Mouse (Mus musculus): Measurements from ENCODE around the gene Kcnn1.

The Kcnn1 gene

GRCm38 (mm10) chr8:70868559-70869198 is 5.6 kb upstream of the Kcnn1 start:
- in situ Hi-C loops (cut with MboI, MseI): no loop called here

- in situ Hi-C loops (cut with MboI, MseI): no loop called here
These were observed 3.5 kb upstream of the Kcnn1 start for GRCm38 (mm10) chr8:70866566-70866965.

GRCm38 (mm10) chr8:70866001-70866520 is 3.0 kb upstream of the Kcnn1 start:
- in situ Hi-C loops (cut with MboI, MseI): no loop called here

GRCm38 (mm10) chr8:70865350-70866000 is 2.4 kb upstream of the Kcnn1 start:
- in situ Hi-C loops (cut with MboI, MseI): no loop called here

GRCm38 (mm10) chr8:70864712-70865221 is 1.7 kb upstream of the Kcnn1 start:
- in situ Hi-C loops (cut with MboI, MseI): no loop called here

GRCm38 (mm10) chr8:70863956-70864711 is 1.1 kb upstream of the Kcnn1 start:
- in situ Hi-C loops (cut with MboI, MseI): no loop called here

- in situ Hi-C loops (cut with MboI, MseI): no loop called here
These were observed 5.5 kb downstream of the Kcnn1 start for GRCm38 (mm10) chr8:70857516-70857915.

GRCm38 (mm10) chr8:70856541-70857197 is 6.4 kb downstream of the Kcnn1 start:
- in situ Hi-C loops (cut with MboI, MseI): no loop called here

- in situ Hi-C loops (cut with MboI, MseI): no loop called here
These were observed 7.0 kb downstream of the Kcnn1 start for GRCm38 (mm10) chr8:70856028-70856427.

- in situ Hi-C loops (cut with MboI, MseI): no loop called here
These were observed 9.2 kb downstream of the Kcnn1 start for GRCm38 (mm10) chr8:70853863-70854262.

- in situ Hi-C loops (cut with MboI, MseI): no loop called here
These were observed 10.3 kb downstream of the Kcnn1 start for GRCm38 (mm10) chr8:70852595-70853231.

GRCm38 (mm10) chr8:70851837-70852236 is 11.2 kb downstream of the Kcnn1 start:
- in situ Hi-C loops (cut with MboI, MseI): no loop called here

- in situ Hi-C loops (cut with MboI, MseI): no loop called here
These were observed 12.1 kb downstream of the Kcnn1 start for GRCm38 (mm10) chr8:70850947-70851346.

GRCm38 (mm10) chr8:70850132-70850845 is 12.8 kb downstream of the Kcnn1 start:
- in situ Hi-C loops (cut with MboI, MseI): no loop called here

- in situ Hi-C loops (cut with MboI, MseI): no loop called here
These were observed 13.6 kb downstream of the Kcnn1 start for GRCm38 (mm10) chr8:70849333-70849990.

GRCm38 (mm10) chr8:70846371-70847154 is 16.5 kb downstream of the Kcnn1 start:
- in situ Hi-C loops (cut with MboI, MseI): no loop called here

GRCm38 (mm10) chr8:70845108-70845507 is 17.9 kb downstream of the Kcnn1 start:
- in situ Hi-C loops (cut with MboI, MseI): no loop called here

GRCm38 (mm10) chr8:70844523-70844922 is 18.5 kb downstream of the Kcnn1 start:
- in situ Hi-C loops (cut with MboI, MseI): no loop called here

- in situ Hi-C loops (cut with MboI, MseI): no loop called here
These were observed 19.1 kb downstream of the Kcnn1 start for GRCm38 (mm10) chr8:70843941-70844340.
